Mouse (Mus musculus) WW6 (cell line): Measurements from ENCODE around the gene Ebi3.

ENCODE experiments used
- DNase-seq: peaks from one replicate; pipeline ENCODE4 v3.0.0-alpha.2; 2013; ENCODE audit warnings: low read depth, low spot score

Ebi3 gene

GRCm38 (mm10) chr17:56003000-56003399, 50.6 kb downstream of the Ebi3 start:
- no peak for DNase-seq

GRCm38 (mm10) chr17:56005415-56006061, 53.1 kb downstream of the Ebi3 start, which contains the start of the genes Stap2 and Mpnd:
Gene Stap2 (minus strand): TSS chr17:56005584.
Gene Mpnd (plus strand): TSS chr17:56005711.
- peak; percentile 89 for DNase-seq
